Mouse (Mus musculus): ENCODE measurements around the gene Mcrip2. TPM values are rescaled to one million over a fixed set of nuclear protein-coding genes. Genes with fewer than 3 reads are reported as not detected.

Gene Mcrip2
- polyA plus RNA-seq, 1 experiment, result 36.7 TPM

DNA sequence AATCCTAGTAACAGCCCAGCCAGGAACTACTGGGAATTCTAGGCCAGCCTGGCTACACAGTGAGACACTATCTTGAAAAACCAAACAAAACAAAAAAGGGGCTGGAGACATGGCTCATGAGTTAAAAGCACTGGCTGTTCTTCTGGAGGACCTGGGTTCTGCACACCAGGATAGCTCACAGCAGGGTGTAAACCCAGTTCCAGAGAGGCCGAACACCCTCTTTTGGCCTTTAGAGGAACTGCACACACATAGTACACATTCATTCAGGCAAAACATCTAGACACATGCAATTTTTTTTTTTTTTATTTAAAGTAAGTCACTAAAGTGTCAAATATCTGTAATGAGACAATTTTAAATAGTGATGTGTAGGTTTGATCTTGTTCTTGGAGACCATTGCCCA lies 31.6 kb upstream of the Mcrip2 start:
- Histone ChIP-seq H3ac (ENCODE audit: control insufficient read depth, insufficient read length) (no peak overlapping the region), H3K36me3 (ENCODE audit: control insufficient read depth, insufficient read depth) (peaks cover 7% of the 10 kb centered on the region), H3K4me2 (ENCODE audit: low read depth) (no peak overlapping the region), H3K4me3 (no peak overlapping the region), H3K79me2 (ENCODE audit: control insufficient read depth, insufficient read depth) (peaks cover 14% of the 10 kb centered on the region), H3K27me3 (ENCODE audit: control insufficient read depth, insufficient read depth, insufficient read length) (no peaks in the 10 kb centered on the region)
- TF ChIP-seq REST (IDR thresholded peaks at IDR 0.05; ENCODE audit: insufficient read depth, insufficient read length) (no peak), MYOG (IDR thresholded peaks at IDR 0.05; ENCODE audit: control insufficient read depth in 1 of 3, insufficient read depth in 1 of 3, insufficient read length in 2 of 3, low read depth in 2 of 3) (no peak), CEBPB (IDR thresholded peaks at IDR 0.05; ENCODE audit: insufficient read depth, poor library complexity, severe bottlenecking) (no peak), E2F4 (IDR thresholded peaks at IDR 0.05; ENCODE audit: insufficient read depth) (no peak), TCF3 (IDR thresholded peaks at IDR 0.05; ENCODE audit: insufficient read length, low read depth) (no peak), POLR2A (IDR thresholded peaks at IDR 0.05; ENCODE audit: insufficient read length, low read depth) (no peak), MAX (IDR thresholded peaks at IDR 0.05; ENCODE audit: low read depth) (no peak)

DNA sequence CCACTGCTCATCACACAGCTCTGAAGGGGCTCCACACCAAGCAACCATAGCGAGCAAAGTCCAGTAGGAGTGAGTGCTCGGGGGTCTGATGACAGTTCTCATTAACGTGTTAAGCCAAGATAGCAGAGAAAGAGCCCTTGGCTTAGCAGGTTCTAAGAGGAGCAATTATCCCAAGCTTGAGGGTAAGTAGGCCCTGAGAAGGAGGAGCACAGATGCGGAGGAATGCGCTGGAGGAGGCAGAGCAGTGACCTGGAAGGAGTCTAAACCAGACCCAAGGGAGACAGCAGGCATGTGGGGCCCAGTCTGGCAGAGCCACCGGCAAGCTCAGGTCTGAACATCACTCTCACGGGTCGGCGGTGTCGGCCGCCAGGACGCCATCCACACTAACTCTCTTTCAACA lies 27.3 kb upstream of the Mcrip2 start:
- H3K36me3 ChIP-seq (ENCODE audit: control insufficient read depth, insufficient read depth), result peaks cover 7% of the 10 kb centered on the region
- H3K4me2 ChIP-seq (ENCODE audit: low read depth), result no peak overlapping the region
- H3K79me2 ChIP-seq (ENCODE audit: control insufficient read depth, insufficient read depth), result peaks cover 1% of the 10 kb centered on the region
- no peaks in the 10 kb centered on the region for H3K27me3 ChIP-seq (ENCODE audit: control insufficient read depth, insufficient read depth, insufficient read length)
- H3ac ChIP-seq (ENCODE audit: control insufficient read depth, insufficient read length), result no peak overlapping the region
- H3K4me3 ChIP-seq, result no peak overlapping the region
- TF ChIP-seq REST (IDR thresholded peaks at IDR 0.05; ENCODE audit: insufficient read depth, insufficient read length), result no peak
- TF ChIP-seq E2F4 (IDR thresholded peaks at IDR 0.05; ENCODE audit: insufficient read depth), result no peak
- no peak for TF ChIP-seq TCF12 (IDR thresholded peaks at IDR 0.05; ENCODE audit: insufficient read depth, poor library complexity, severe bottlenecking)
- no peak for TF ChIP-seq SRF (IDR thresholded peaks at IDR 0.05; ENCODE audit: control insufficient read depth, insufficient read length, low read depth)
- TF ChIP-seq TCF3 (IDR thresholded peaks at IDR 0.05; ENCODE audit: insufficient read length, low read depth), result no peak
- TF ChIP-seq USF1 (IDR thresholded peaks at IDR 0.05; ENCODE audit: low read depth), result no peak

DNA sequence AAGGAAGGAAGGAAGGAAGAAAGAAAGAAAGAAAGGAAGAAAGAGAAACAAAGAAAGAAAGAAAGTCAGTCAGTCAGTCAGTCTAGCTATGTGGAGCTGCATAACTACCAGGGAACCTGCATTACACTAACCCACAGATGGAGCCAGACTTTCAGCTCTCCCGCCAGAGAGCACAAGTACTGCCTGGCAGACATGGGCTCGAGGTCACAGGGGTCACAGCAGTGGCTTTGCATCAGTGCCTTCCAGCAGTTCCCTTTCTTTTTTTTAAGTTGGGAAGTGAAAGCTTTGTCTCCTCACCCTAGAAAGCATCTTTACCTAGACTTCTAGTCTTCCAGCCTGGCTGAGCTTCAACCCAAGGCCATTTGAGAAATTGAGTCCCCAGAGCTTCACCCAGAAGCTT lies 26.9 kb upstream of the Mcrip2 start:
- TF ChIP-seq POLR2AphosphoS2 (IDR thresholded peaks at IDR 0.05; ENCODE audit: insufficient read length, low read depth), result no peak
- TF ChIP-seq TCF3 (IDR thresholded peaks at IDR 0.05; ENCODE audit: insufficient read length, low read depth), result no peak
- no peak for TF ChIP-seq SRF (IDR thresholded peaks at IDR 0.05; ENCODE audit: control insufficient read depth, insufficient read length, low read depth)
- no peak for TF ChIP-seq TCF12 (IDR thresholded peaks at IDR 0.05; ENCODE audit: insufficient read depth, poor library complexity, severe bottlenecking)
- no peak for TF ChIP-seq CEBPB (IDR thresholded peaks at IDR 0.05; ENCODE audit: insufficient read depth, poor library complexity, severe bottlenecking)
- no peak for TF ChIP-seq REST (IDR thresholded peaks at IDR 0.05; ENCODE audit: insufficient read depth, insufficient read length)
- TF ChIP-seq MYOD1 (IDR thresholded peaks at IDR 0.05; ENCODE audit: control insufficient read depth in 1 of 3, insufficient read length in 2 of 3, low read depth in 2 of 3), result no peak
- no peak for TF ChIP-seq MYOG (IDR thresholded peaks at IDR 0.05; ENCODE audit: control insufficient read depth in 1 of 3, insufficient read depth in 1 of 3, insufficient read length in 2 of 3, low read depth in 2 of 3)
- TF ChIP-seq E2F4 (IDR thresholded peaks at IDR 0.05; ENCODE audit: insufficient read depth), result no peak
- TF ChIP-seq MAX (IDR thresholded peaks at IDR 0.05; ENCODE audit: low read depth), result no peak
- H3K79me2 ChIP-seq (ENCODE audit: control insufficient read depth, insufficient read depth), result no peaks in the 10 kb centered on the region
- no peaks in the 10 kb centered on the region for H3K27me3 ChIP-seq (ENCODE audit: control insufficient read depth, insufficient read depth, insufficient read length)
- H3K4me3 ChIP-seq, result no peak overlapping the region
- H3K36me3 ChIP-seq (ENCODE audit: control insufficient read depth, insufficient read depth), result peaks cover 7% of the 10 kb centered on the region
- H3ac ChIP-seq (ENCODE audit: control insufficient read depth, insufficient read length), result no peak overlapping the region
- no peak overlapping the region for H3K4me2 ChIP-seq (ENCODE audit: low read depth)

DNA sequence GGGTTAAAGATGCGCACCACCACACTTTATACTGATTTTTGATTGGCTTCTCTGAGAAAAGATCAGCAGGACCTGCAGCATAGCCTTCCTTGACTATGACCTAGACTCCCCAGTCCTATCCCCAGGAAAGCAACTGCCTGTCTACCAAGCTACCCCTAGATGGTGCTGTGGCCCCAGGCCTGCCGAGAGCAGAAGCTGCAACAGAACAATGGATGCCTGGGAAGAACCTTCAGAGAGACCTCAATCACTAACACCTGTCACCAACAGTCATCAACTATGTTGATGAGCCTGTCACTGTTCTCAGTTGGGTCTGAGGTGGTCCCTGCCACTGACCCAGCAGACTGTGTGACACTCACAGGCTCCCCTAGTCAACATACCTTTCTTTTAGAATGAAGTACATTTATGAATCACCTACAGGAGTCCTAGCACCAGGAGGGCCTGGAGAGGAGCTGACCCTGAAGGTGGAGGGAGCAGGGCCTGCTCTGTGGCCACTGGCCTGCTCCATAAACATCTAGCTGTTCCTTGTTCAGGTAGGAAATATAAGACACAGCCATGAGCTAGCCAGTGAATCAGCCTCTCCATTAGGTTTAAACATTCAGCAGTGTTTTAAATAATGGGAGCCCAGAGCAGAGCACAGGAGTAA lies 25.5 kb upstream of the Mcrip2 start:
- H3K27me3 ChIP-seq (ENCODE audit: control insufficient read depth, insufficient read depth, insufficient read length), result no peaks in the 10 kb centered on the region
- H3K36me3 ChIP-seq (ENCODE audit: control insufficient read depth, insufficient read depth), result peaks cover 8% of the 10 kb centered on the region
- no peak overlapping the region for H3K4me3 ChIP-seq
- H3K4me2 ChIP-seq (ENCODE audit: low read depth), result no peak overlapping the region
- peak in 2 of 3 experiments; percentile 81 to 83 for TF ChIP-seq MYOD1 (IDR thresholded peaks at IDR 0.05; ENCODE audit: control insufficient read depth in 1 of 3, insufficient read length in 2 of 3, low read depth in 2 of 3)
- TF ChIP-seq USF1 (IDR thresholded peaks at IDR 0.05; ENCODE audit: low read depth), result no peak
- no peak for TF ChIP-seq POLR2A (IDR thresholded peaks at IDR 0.05; ENCODE audit: insufficient read length, low read depth)
- peak in 1 of 3 experiments; percentile 45 for TF ChIP-seq MYOG (IDR thresholded peaks at IDR 0.05; ENCODE audit: control insufficient read depth in 1 of 3, insufficient read depth in 1 of 3, insufficient read length in 2 of 3, low read depth in 2 of 3)
- no peaks in the 10 kb centered on the region for H3K79me2 ChIP-seq (ENCODE audit: control insufficient read depth, insufficient read depth)
- no peak overlapping the region for H3ac ChIP-seq (ENCODE audit: control insufficient read depth, insufficient read length)

DNA sequence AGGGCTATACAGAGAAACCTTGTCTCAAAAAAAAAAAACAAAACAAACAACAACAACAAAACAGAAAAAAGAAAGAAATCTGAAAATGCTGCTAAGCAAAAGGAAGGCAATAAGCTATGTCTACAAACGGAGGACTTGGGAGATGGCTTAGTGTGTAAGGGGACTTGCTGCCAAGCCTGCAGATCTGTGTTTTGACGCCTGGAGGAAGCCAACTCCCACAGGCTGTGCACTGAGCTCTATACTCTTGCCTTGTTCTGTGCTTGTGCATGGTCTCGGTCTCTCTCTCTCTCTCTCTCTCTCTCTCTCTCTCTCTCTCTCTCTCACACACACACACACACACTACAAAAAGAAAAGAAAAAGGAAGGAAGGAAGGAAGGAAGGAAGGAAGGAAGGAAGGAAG lies 20.3 kb upstream of the Mcrip2 start:
- peaks cover 8% of the 10 kb centered on the region for H3K36me3 ChIP-seq (ENCODE audit: control insufficient read depth, insufficient read depth)
- no peak overlapping the region for H3K4me2 ChIP-seq (ENCODE audit: low read depth)
- H3K79me2 ChIP-seq (ENCODE audit: control insufficient read depth, insufficient read depth), result no peaks in the 10 kb centered on the region
- no peak overlapping the region for H3ac ChIP-seq (ENCODE audit: control insufficient read depth, insufficient read length)
- H3K4me3 ChIP-seq, result no peak overlapping the region
- no peaks in the 10 kb centered on the region for H3K27me3 ChIP-seq (ENCODE audit: control insufficient read depth, insufficient read depth, insufficient read length)
- TF ChIP-seq TCF3 (IDR thresholded peaks at IDR 0.05; ENCODE audit: insufficient read length, low read depth) (no peak), SRF (IDR thresholded peaks at IDR 0.05; ENCODE audit: control insufficient read depth, insufficient read length, low read depth) (no peak), MYOG (IDR thresholded peaks at IDR 0.05; ENCODE audit: control insufficient read depth in 1 of 3, insufficient read depth in 1 of 3, insufficient read length in 2 of 3, low read depth in 2 of 3) (no peak), MYOD1 (IDR thresholded peaks at IDR 0.05; ENCODE audit: control insufficient read depth in 1 of 3, insufficient read length in 2 of 3, low read depth in 2 of 3) (no peak), REST (IDR thresholded peaks at IDR 0.05; ENCODE audit: insufficient read depth, insufficient read length) (no peak), MAX (IDR thresholded peaks at IDR 0.05; ENCODE audit: low read depth) (no peak), CEBPB (IDR thresholded peaks at IDR 0.05; ENCODE audit: insufficient read depth, poor library complexity, severe bottlenecking) (no peak), USF1 (IDR thresholded peaks at IDR 0.05; ENCODE audit: low read depth) (no peak), POLR2AphosphoS2 (IDR thresholded peaks at IDR 0.05; ENCODE audit: insufficient read length, low read depth) (no peak), POLR2A (IDR thresholded peaks at IDR 0.05; ENCODE audit: insufficient read length, low read depth) (no peak), E2F4 (IDR thresholded peaks at IDR 0.05; ENCODE audit: insufficient read depth) (no peak), TCF12 (IDR thresholded peaks at IDR 0.05; ENCODE audit: insufficient read depth, poor library complexity, severe bottlenecking) (no peak)

Data from myocyte (in vitro differentiated cells).